Mouse (Mus musculus): ENCODE results near the gene Orai1.

DNA sequence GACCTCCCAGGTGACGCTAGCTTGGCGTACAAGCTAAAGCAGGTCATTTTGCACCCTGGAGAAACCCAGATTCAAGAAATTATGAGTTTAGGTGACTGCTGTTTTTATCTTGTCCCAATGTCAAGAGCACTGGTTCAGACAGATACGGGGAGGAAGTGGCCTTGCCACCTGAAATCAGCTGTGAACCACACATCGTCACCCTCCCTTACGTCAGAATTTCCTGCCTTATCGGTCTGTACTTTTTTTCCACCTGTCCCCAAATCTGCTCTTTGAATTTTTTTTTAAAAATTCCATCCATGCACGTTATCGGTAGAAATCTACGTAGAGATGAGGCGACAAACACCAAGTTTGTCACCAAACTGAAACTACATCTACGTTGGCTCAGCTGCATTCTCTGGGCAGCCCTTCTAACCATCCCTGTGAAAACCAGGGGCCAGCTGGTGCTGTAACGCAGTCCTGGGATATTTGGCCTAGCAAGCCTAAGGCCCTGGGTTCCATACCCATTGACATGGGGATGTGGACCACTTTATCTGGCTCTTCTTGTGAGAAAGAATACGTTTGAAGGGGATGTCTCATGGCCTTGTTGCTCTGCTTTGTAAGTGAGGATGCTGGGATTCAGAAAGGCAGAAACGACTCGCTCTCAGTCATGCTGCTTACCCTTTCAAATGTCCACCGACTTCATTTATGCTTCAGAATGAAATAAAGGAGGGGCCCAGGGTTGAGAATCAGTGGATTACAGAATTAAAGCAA is 24.3 kb upstream of the Orai1 start:
- no peak for TF ChIP-seq CTCF (IDR thresholded peaks at IDR 0.05; ENCODE audit: low read depth)
- no peak for TF ChIP-seq EP300 (IDR thresholded peaks at IDR 0.05; ENCODE audit: low read depth)
